Comparison of ENCODE assay signal across 28 mouse cellular contexts in genomic region chr3:23817585-23817984, GRCm38 (mm10).
DNase-seq lines count a peak whose midpoint lies in the region; ATAC-seq lines count a peak whose summit lies in the region.
"Had no signal": no experiment of that assay in that cellular context is flagged by ENCODE, and none has a peak within 500 bp of the region (broad histone marks: within the 10 kb centered on the region; RNA-seq: fewer than 3 reads in every experiment).

No protein-coding gene starts in this region.

- H3K9me3 ChIP-seq in heart, embryonic 11.5 days (replicated peaks; ENCODE audit: control insufficient read depth, low read length), result no peaks in the 10 kb centered on the region
- no peaks in the 10 kb centered on the region for H3K9me3 ChIP-seq in kidney, embryonic 16.5 days (ENCODE audit: low read length)
- H3K9me3 ChIP-seq: forebrain, embryonic 13.5 days; G1E; hindbrain, embryonic 12.5 days; intestine, embryonic 15.5 days; liver, embryonic 12.5 days; neural tube, embryonic 12.5 days had no signal

- no peak overlapping the region for H3K4me3 ChIP-seq in heart, embryonic 11.5 days (ENCODE audit: low read depth, low read length)
- no peak overlapping the region for H3K4me3 ChIP-seq in kidney, embryonic 16.5 days (ENCODE audit: low read length)
- H3K4me3 ChIP-seq: forebrain, embryonic 13.5 days; hindbrain, embryonic 12.5 days; intestine, embryonic 15.5 days; liver, embryonic 12.5 days; neural tube, embryonic 12.5 days had no signal

- H3K36me3 ChIP-seq in heart, embryonic 11.5 days (ENCODE audit: control insufficient read depth, insufficient read depth, low read length), result no peaks in the 10 kb centered on the region
- H3K36me3 ChIP-seq in kidney, embryonic 16.5 days (ENCODE audit: insufficient read depth, low read length), result no peaks in the 10 kb centered on the region
- H3K36me3 ChIP-seq: G1E; hindbrain, embryonic 12.5 days; intestine, embryonic 15.5 days; liver, embryonic 12.5 days; neural tube, embryonic 12.5 days had no signal

- H3K9ac ChIP-seq in heart, embryonic 11.5 days (ENCODE audit: low read depth, low read length), result no peak overlapping the region
- H3K9ac ChIP-seq in kidney, embryonic 16.5 days (replicated peaks; ENCODE audit: low read length), result no peak overlapping the region
- H3K9ac ChIP-seq: forebrain, embryonic 13.5 days; hindbrain, embryonic 12.5 days; intestine, embryonic 15.5 days; liver, embryonic 12.5 days; liver, postnatal 0 days; neural tube, embryonic 12.5 days had no signal

- no peak overlapping the region for H3K27ac ChIP-seq in heart, embryonic 11.5 days (ENCODE audit: low read depth, low read length)
- no peak overlapping the region for H3K27ac ChIP-seq in kidney, embryonic 16.5 days (ENCODE audit: low read length)
- H3K27ac ChIP-seq: forebrain, embryonic 13.5 days; hindbrain, embryonic 12.5 days; hindbrain, postnatal 0 days; intestine, embryonic 15.5 days; liver, embryonic 12.5 days; neural tube, embryonic 12.5 days; stomach, postnatal 0 days had no signal

- no peaks in the 10 kb centered on the region for H3K27me3 ChIP-seq in heart, embryonic 11.5 days (ENCODE audit: control insufficient read depth, insufficient read depth, low read length)
- H3K27me3 ChIP-seq in kidney, embryonic 16.5 days (ENCODE audit: insufficient read depth, low read length), result no peaks in the 10 kb centered on the region
- H3K27me3 ChIP-seq: forebrain, embryonic 13.5 days; hindbrain, embryonic 12.5 days; intestine, embryonic 15.5 days; liver, embryonic 12.5 days; neural tube, embryonic 12.5 days had no signal

- H3K4me1 ChIP-seq in heart, embryonic 11.5 days (ENCODE audit: control insufficient read depth, insufficient read depth, low read length), result no peaks in the 10 kb centered on the region
- H3K4me1 ChIP-seq in kidney, embryonic 16.5 days (ENCODE audit: insufficient read depth, low read length), result no peaks in the 10 kb centered on the region
- H3K4me1 ChIP-seq: forebrain, embryonic 13.5 days; hindbrain, embryonic 12.5 days; intestine, embryonic 15.5 days; liver, embryonic 12.5 days; neural tube, embryonic 12.5 days had no signal

- no peak overlapping the region for H3K4me2 ChIP-seq in heart, embryonic 11.5 days
- H3K4me2 ChIP-seq in kidney, embryonic 16.5 days (replicated peaks; ENCODE audit: low read depth, low read length), result no peak overlapping the region
- H3K4me2 ChIP-seq: forebrain, embryonic 13.5 days; hindbrain, embryonic 12.5 days; intestine, embryonic 15.5 days; liver, embryonic 12.5 days; midbrain, embryonic 11.5 days; neural tube, embryonic 12.5 days had no signal

- DNase-seq in gastrocnemius, postnatal 10 days, result peak; percentile 6
- no peak for DNase-seq in gastrocnemius, adult 8-10 months (ENCODE audit: low spot score in 2 of 2)
- peak; percentile 1 for DNase-seq in heart, adult 8-10 months (ENCODE audit: low spot score)
- DNase-seq in kidney, postnatal 4 days, result peak; percentile 57 to 62
- DNase-seq in lung, postnatal 14 days, result peak; percentile 2
- no peak for DNase-seq in thymus, postnatal 10 days (ENCODE audit: low spot score in 2 of 2)
- DNase-seq: adrenal gland, adult 8-10 months; cerebellum, adult 2 months; cerebellum, postnatal 14 days; kidney, adult 8-10 months; left cerebral cortex, postnatal 4 days; liver, postnatal 0 days; right cerebral cortex, adult 18-20 months; spleen, adult 18-20 months; thymus, adult 18-20 months; thymus, postnatal 36 days had no signal

- ATAC-seq in heart, embryonic 11.5 days (replicated peaks; ENCODE audit: insufficient number of reproducible peaks, low FRiP score, low TSS enrichment), result no peak
- no peak for ATAC-seq in kidney, embryonic 16.5 days (ENCODE audit: low FRiP score, low TSS enrichment)
- ATAC-seq: forebrain, embryonic 13.5 days; hindbrain, postnatal 0 days; intestine, embryonic 15.5 days; liver, embryonic 12.5 days; liver, postnatal 0 days; midbrain, embryonic 16.5 days had no signal

Comparison
In these comparisons a context has a peak if more than half of its experiments do, and no peak if none do; other contexts are left out.
1. DNase-seq: peak in gastrocnemius, postnatal 10 days (single experiment), heart, adult 8-10 months (single experiment), kidney, postnatal 4 days (2 of 2) and lung, postnatal 14 days (single experiment); none in gastrocnemius, adult 8-10 months (0 of 2) and thymus, postnatal 10 days (0 of 2).